Mouse (Mus musculus) Muller cell, postnatal 12 days (primary cell): ENCODE measurements around the gene U2af1l4.

Experiments
- DNase-seq: peaks from one replicate; pipeline ENCODE4 v3.0.0-alpha.2; 2015; ENCODE audit errors: inconsistent ontology term

Gene U2af1l4

GRCm38 (mm10) chr7:30610043-30610442 is 46.9 kb downstream of the U2af1l4 start:
- DNase-seq: no peak

GRCm38 (mm10) chr7:30612654-30613402 is 49.7 kb downstream of the U2af1l4 start, which contains the start of gene Upk1a:
TSS of gene Upk1a (minus strand) at chr7:30612847.
- no peak for DNase-seq

- no peak for DNase-seq
Observed at GRCm38 (mm10) chr7:30613529-30614112, 50.5 kb downstream of the U2af1l4 start.

- no peak for DNase-seq
Observed at GRCm38 (mm10) chr7:30614454-30614853, 51.4 kb downstream of the U2af1l4 start.
